Mouse (Mus musculus) thymus, postnatal 0 days (tissue): ENCODE measurements around the gene Nmnat3. TPM values are rescaled to one million over a fixed set of nuclear protein-coding genes. Genes with fewer than 3 reads are reported as not detected.
A peak's percentile ranks its signal among the peaks of the same experiment; 100 is the strongest.

ENCODE experiments used
- DNase-seq: peaks from one replicate; pipeline ENCODE4 v3.0.0-alpha.2; 2015; ENCODE audit warnings: low spot score
- polyA plus RNA-seq: library from polyadenylated mRNA; unstranded; fragments of >200 nt; fragmentation: Nextera tagmentation; extraction: Ambion mirVana; gene quantifications from 2 replicates; pipeline ENCODE4 v1.2.1, GENCODE M21; 2015

Nmnat3 gene
- polyA plus RNA-seq, 1 experiment from 2014 or later = 17.1 TPM

- no peak for DNase-seq
These were observed 67.7 kb downstream of the Nmnat3 start for GRCm38 (mm10) chr9:98354919-98355318.

DNA sequence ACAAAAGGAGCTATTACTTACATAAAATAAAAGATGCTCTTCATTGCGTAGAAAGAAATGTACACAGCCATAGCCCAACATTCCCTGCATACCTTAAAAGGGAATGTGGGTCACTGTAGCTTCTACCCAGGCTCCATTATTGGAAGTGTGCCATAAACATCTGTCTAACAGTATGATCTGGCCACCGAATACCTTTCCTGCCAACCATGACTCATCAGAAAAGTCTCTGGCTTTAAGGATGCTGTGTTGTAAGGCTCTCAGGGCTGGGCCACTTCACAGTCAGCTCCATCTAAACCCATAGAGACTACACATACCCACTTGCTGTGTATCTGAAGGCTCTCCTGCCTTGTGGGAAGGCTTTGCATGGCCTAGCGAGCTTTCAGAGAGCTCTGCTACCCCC is 73.8 kb downstream of the Nmnat3 start:
- no peak for DNase-seq

- no peak for DNase-seq
These were observed 78.8 kb downstream of the Nmnat3 start for GRCm38 (mm10) chr9:98366075-98366474.

DNA sequence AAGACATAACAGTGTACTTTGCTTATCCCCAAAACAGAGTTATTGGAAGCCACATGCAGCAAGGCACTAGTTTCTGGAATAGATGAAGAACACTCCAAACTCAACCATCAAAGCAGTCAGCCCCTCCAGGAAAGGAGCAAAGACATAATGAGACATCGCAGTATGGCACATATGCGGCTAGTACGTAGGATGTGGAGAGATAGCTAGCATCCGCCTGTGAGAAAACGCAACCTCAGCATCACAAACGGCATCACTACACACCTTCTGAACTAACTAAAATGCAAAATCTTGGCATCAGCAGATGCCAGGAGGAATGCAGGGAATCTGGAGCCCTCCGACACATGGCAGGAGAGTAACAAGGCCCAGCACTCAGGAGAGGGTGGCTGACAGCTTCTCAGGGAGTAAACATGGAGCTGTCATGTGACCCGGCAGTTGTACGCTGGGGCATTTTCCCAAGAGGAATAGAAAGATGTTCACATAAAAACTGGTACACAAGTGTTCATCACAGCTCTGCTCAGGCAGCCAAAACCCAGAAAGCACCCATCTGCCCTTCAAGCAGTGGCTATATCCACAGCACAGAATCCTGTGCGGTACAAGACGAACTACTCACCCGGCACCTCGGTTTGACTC is 80.2 kb downstream of the Nmnat3 start:
- DNase-seq = no peak

DNA sequence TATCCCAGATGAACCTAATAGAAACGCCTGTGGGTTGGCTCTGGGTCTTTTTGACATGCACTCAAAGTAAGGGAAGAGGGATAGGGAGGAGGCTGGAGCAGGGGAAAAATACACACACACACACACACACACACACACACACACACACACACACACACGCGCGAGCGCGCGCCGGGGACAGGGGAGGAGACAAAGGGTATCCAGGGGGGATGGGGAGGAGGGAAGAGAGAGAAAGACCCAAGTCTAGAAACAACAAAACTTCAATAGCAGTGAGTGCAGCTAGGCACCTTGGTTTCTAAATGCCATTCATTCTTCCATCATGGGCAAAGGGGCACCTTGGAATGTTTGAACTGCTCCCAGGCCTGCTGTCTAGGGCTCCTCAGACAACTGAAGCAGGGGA is 82.5 kb downstream of the Nmnat3 start:
- no peak for DNase-seq

- no peak for DNase-seq
These were observed 86.1 kb downstream of the Nmnat3 start for GRCm38 (mm10) chr9:98373358-98373757.

DNA sequence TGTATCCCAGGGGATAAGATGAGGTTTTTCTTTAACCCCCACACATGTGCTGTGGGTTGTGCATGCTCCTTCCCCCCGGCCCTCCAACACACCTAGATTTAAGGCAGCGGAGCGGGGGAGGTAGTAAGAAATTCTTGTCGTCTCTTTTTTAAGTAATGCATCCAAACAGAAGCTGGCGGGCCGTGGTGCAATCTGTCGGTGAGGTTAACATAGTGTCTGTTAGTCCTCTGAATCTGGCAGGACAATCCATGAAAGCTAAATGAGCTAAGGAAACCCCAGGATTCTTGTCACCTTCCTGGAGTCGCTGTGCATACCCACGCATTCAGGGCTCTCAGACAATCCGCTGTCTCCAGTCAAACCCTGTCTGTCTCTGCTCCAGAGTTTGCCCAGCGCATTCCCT is 87.7 kb downstream of the Nmnat3 start:
- DNase-seq = no peak

GRCm38 (mm10) chr9:98375329-98376170 is 88.3 kb downstream of the Nmnat3 start:
- DNase-seq = no peak

GRCm38 (mm10) chr9:98379736-98380135 is 92.5 kb downstream of the Nmnat3 start:
- no peak for DNase-seq

DNA sequence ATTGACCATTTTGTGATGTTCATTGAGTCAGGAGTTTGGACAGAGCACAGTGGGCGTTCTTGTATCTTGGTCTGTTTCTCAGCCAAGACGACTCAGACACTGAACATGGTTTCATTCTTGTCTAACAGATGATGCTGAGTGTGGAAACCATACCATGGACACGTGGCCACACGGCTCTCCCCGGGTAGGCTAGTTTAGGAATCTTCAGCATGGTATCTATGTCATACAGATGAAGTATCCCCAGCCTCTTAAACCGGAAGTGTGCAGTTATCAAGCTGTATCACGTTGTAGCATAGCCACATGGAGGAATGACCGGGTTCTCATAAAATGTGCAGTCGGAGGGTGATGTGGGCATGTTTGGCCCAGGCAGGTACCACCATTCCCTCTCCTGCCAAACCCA is 93.4 kb downstream of the Nmnat3 start:
- no peak for DNase-seq

DNA sequence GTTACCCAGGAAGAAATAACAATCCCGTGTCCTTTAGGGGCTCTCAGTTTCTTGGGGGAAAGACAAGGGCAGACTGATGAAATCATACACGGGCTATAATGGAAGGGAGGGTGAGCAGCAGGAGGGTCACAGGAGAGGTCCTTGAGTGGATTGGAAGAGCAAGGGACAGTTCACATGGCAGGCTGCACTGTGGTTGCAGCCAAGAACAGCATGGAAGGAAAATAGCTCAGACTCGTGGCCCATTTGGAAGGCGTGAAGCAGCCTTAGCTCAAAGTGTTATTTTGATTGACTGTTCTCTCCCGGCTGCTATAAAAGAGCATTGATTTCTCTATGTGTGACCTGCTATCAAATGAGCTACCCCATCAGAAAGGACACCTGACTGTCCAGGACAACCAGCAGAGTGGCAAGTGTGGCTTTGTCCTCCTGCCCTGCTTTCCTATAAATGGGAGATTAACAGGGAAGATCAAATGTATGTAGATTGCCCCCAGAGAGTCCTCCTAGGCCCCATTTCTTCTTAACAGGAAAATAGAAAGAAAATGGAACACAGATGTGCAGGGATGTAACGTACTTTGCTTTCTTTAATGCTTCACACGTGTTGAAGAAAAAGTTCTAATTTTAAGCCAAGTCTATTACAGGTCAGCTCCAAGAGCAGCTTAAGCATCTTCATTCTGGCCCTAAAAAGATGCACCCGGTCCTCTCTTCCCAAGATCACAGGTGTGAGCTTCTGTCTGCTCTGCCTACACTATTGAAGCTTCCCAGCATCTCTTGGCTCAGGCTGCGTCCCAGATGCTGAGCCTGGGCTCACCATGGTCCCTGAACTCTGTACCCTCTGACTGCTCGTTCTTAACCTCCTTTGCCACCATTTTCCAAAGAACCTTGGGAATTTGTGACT is 100.8 kb downstream of the Nmnat3 start:
- DNase-seq = no peak

- no peak for DNase-seq
These were observed 101.4 kb downstream of the Nmnat3 start for GRCm38 (mm10) chr9:98388633-98388965.

- no peak for DNase-seq
These were observed 106.3 kb downstream of the Nmnat3 start for GRCm38 (mm10) chr9:98393496-98393895.

- DNase-seq = no peak
These were observed 110.0 kb downstream of the Nmnat3 start for GRCm38 (mm10) chr9:98397211-98397610.

DNA sequence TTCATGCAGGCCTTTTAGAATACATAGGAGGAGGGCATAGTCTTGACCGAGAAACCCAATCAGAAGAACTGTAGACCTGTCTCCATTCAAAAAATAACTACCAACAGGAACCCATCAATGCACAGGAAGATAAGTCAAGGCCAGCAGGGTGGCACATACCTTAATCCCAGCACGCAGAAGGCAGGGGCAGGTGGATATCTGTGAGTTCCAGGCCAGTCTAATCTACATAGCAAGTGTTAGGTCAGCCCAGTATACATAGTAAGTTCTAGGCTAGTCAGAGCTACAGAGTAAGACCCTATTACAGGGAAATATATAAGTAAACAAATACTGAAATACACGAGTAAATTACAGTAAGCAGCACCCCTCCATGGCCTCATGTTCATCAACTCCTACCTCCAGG is 110.6 kb downstream of the Nmnat3 start:
- no peak for DNase-seq

DNA sequence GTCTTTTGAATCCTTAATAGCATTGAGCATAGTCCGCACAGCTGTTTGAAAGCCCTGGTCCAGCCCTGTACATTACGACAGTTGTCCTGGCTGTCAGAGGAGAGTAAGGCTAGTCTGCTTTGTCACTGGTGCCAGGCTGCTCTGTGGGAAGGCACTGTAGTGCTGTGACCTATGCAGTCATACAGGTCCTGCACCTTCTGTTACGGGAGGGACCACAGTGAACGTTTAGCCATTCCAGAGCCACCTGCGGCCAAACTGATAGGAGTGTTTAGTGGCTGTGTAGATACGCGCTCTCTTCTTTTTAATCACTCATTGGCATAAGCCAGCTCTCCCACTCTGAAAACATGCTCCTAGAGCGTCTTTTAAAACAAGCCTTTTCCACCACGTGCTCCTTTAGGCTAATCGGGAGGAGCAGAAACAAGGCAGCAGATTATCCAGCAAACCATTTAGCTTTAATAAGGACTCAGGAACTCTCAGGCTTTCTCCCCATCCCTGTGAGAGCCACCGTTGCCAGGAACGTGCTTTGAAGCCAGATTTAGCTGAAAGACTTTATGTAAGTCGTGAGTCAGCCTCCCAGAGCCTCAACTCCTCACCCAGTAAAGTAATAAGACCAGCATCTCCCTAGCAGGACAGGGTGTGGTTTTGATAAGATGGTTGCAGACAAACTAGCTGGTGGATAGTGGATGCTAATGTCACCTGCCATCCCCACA is 113.1 kb downstream of the Nmnat3 start:
- DNase-seq = no peak

- DNase-seq = no peak
These were observed 114.4 kb downstream of the Nmnat3 start for GRCm38 (mm10) chr9:98401611-98402010.

- DNase-seq = no peak
These were observed 120.5 kb downstream of the Nmnat3 start for GRCm38 (mm10) chr9:98407771-98408170.

DNA sequence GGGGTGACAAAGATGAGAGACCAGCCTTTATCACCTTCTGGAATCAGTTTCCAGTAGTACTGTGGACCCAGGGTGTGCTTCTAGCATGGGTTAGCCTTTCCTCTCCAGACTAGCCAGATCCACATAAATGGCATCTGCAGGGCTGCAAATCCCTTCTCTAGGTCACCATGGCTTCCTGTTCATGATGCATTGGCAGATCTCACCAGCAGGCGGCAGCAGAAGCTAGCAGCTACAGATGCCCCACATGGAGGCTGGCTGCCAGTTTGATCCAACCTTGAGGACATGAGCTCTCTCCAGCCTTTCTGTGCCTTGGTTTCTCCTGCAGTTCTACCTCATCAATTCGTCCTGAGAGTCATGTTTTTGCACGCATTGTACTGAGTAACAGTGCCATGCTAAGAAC is 121.9 kb downstream of the Nmnat3 start:
- DNase-seq = peak; percentile 59

DNA sequence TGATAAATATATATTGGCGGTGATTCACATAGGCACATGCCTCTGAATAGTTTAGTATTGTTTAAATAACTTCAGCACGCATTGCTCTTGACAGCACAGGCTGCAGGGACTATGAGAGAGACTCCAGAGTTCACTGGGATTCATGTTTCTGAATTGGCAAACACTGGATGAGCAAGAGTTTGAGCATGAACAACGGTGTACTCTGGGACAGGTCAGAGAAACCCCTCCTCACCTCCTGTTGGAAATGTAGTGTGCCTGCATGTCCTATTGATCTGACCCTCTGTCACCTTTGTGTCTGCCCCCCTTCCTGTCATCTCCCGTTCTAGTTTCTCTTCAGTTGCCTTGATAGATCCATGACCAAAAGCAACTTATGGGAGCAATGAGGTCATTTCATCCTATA is 128.2 kb downstream of the Nmnat3 start:
- DNase-seq = no peak

- DNase-seq = no peak
These were observed 130.7 kb downstream of the Nmnat3 start for GRCm38 (mm10) chr9:98417919-98418318.
